Mouse (Mus musculus): ENCODE measurements around the gene Rfesd. TPM values are rescaled to one million over a fixed set of nuclear protein-coding genes. Genes with fewer than 3 reads are reported as not detected.

The Rfesd gene
- polyA plus RNA-seq (2015; fragmentation: Nextera tagmentation; extraction: Ambion mirVana) = 19.8 and 23.5 TPM in 2 replicates

DNA sequence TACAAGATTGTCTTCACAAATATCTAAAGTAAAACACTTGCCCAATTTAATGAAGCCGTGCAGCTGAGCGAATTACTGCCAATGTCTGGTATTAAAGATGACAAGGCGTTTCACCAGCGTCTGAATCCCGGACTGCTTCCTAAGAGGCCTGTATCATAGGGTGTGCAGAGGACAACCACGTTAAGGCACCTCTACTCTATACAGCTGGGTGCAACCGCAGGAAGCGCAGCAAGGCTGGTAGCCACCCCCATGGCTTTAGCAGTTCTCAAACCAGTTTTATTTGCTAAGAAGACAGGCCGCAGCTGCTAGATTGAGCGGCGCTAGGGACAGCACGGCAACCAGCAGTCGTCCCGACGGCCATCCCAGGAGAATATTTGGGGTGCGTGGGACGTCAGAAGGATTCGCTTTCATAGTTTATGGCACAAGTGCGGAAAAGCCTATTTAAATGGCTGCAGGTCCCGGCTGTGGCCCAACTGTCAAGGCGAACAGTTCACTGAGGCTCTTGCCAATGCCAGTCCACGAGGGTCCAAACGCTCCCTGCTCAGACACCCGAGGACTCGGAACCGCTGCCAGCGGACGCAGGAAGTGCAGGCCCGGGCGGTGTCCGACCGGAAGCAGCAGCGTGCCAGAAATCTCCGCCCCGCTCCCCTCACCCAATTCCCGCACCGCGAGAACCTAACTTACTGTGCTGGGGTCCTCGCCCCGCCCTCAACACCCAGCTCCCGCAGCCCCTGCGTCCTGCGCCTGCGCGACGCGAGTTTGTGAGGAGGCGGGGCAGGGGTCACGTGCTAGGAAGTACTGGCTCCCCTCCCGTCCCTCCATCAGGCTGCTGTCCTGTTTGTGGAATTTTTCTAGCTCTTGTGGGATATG lies at the start of gene Rfesd:
Gene Rfesd, minus strand, starts transcription at position 746 of the 870 bp plus-strand sequence.
- Histone ChIP-seq H3K4me3 (replicated peaks; ENCODE audit: low read length) (peak within 1 kb of the TSS; percentile 85), H3K4me2 (ENCODE audit: low read depth, low read length) (peak within 1 kb of the TSS; percentile 73), H3K9me3 (replicated peaks; ENCODE audit: control insufficient read depth, low read length) (no peaks in the 10 kb centered on the region), H3K27me3 (ENCODE audit: control insufficient read depth, insufficient read depth, low read length) (no peaks in the 10 kb centered on the region), H3K4me1 (ENCODE audit: control insufficient read depth, insufficient read depth, low read length) (peaks cover 5% of the 10 kb centered on the region), H3K36me3 (ENCODE audit: control insufficient read depth, insufficient read depth, low read length) (no peaks in the 10 kb centered on the region), H3K27ac (ENCODE audit: low read length) (peak within 1 kb of the TSS; percentile 98), H3K9ac (ENCODE audit: low read length) (peak within 1 kb of the TSS; percentile 95)
- WGBS = under 1% methylated on average over 50 of the region's 50 CpGs
- peak; percentile 100 for ATAC-seq (ENCODE audit: insufficient read depth, low FRiP score)

DNA sequence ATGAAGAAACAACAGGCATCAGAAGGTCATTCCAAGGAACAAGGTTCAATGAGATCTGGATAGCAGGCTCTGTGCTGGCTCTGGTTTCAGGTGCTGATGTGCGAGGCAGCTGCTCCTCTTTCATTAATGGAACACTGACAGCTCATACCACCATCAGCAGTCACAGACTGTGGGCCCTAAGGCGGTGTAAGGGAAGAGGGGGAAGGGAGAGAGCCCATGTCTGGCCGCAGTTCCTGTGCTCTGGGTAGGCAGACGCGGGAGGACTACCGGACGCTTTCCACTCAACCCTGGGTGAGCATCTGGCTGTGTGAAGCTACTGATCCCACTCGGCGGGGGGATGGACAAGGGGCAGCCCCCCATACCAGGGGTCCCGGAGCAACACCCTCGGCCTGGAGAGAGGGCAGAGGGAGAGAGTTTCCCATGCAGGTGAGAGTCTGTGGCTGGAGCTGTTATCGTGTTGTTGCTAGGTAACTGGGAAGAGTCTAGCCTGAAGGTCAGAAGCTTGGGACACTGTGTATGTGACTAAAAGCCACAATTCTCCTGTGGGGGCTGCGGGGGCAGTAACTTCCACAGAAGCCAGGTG lies 45.9 kb upstream of the Rfesd start:
- H3K9me3 ChIP-seq (replicated peaks; ENCODE audit: control insufficient read depth, low read length) = no peaks in the 10 kb centered on the region
- H3K27me3 ChIP-seq (ENCODE audit: control insufficient read depth, insufficient read depth, low read length) = no peaks in the 10 kb centered on the region
- H3K4me2 ChIP-seq (ENCODE audit: low read depth, low read length) = no peak overlapping the region
- H3K4me1 ChIP-seq (ENCODE audit: control insufficient read depth, insufficient read depth, low read length) = no peaks in the 10 kb centered on the region
- no peak for ATAC-seq (ENCODE audit: insufficient read depth, low FRiP score)
- WGBS = 78% methylated on average over 13 of the region's 13 CpGs
- peaks cover 3% of the 10 kb centered on the region; the same call in 1 of the 2 replicates for H3K36me3 ChIP-seq (ENCODE audit: control insufficient read depth, insufficient read depth, low read length)
- no peak overlapping the region for H3K9ac ChIP-seq (ENCODE audit: low read length)
- H3K27ac ChIP-seq (ENCODE audit: low read length) = no peak overlapping the region
- H3K4me3 ChIP-seq (replicated peaks; ENCODE audit: low read length) = no peak overlapping the region

DNA sequence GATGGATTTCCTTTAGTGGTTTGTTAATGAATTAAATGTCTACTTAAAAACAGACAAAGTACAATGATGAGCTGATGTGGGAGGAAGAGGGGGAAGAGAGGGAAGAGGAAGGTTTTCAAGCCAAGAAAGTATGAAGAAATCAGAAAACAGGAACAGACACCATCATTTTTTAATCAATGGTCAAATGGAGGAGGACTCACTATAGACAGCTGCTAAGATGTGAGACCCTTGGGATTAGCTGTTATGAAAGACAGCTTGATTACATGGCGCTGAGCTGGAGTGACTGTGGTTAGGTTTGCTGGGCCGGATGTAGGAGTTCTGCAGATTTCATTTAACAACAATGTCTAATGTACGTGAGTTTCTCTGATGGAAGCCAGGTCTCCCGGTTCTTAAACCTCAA lies 45.0 kb upstream of the Rfesd start:
- H3K9ac ChIP-seq (ENCODE audit: low read length) = no peak overlapping the region
- H3K36me3 ChIP-seq (ENCODE audit: control insufficient read depth, insufficient read depth, low read length) = peaks cover 3% of the 10 kb centered on the region; the same call in 1 of the 2 replicates
- no peak overlapping the region for H3K4me2 ChIP-seq (ENCODE audit: low read depth, low read length)
- 87% methylated on average over 4 of the region's 4 CpGs for WGBS
- H3K4me1 ChIP-seq (ENCODE audit: control insufficient read depth, insufficient read depth, low read length) = no peaks in the 10 kb centered on the region
- H3K9me3 ChIP-seq (replicated peaks; ENCODE audit: control insufficient read depth, low read length) = no peaks in the 10 kb centered on the region
- H3K4me3 ChIP-seq (replicated peaks; ENCODE audit: low read length) = no peak overlapping the region
- H3K27me3 ChIP-seq (ENCODE audit: control insufficient read depth, insufficient read depth, low read length) = no peaks in the 10 kb centered on the region
- H3K27ac ChIP-seq (ENCODE audit: low read length) = no peak overlapping the region
- ATAC-seq (ENCODE audit: insufficient read depth, low FRiP score) = no peak

DNA sequence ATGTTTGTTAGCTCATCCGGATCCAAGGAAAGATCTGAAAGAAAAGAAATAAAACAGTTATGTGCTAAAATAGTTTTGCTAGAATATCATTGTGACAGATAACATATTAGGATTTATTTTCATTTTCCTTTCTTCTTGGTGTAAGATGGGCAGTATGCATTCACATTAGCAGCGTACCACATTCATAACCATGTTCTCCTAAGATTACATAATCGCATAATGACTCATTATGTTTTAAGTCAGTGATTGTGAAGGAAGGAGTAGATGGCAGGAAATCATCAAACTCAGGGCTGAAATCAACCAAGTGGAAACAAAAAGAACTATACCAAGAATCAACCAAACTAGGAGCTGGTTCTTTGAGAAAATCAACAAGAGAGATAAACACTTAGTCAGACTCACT lies 44.0 kb upstream of the Rfesd start:
- H3K4me2 ChIP-seq (ENCODE audit: low read depth, low read length) = no peak overlapping the region
- H3K9me3 ChIP-seq (replicated peaks; ENCODE audit: control insufficient read depth, low read length) = no peaks in the 10 kb centered on the region
- no peak overlapping the region for H3K9ac ChIP-seq (ENCODE audit: low read length)
- no peak overlapping the region for H3K27ac ChIP-seq (ENCODE audit: low read length)
- H3K4me3 ChIP-seq (replicated peaks; ENCODE audit: low read length) = no peak overlapping the region
- H3K27me3 ChIP-seq (ENCODE audit: control insufficient read depth, insufficient read depth, low read length) = peaks cover 5% of the 10 kb centered on the region; the same call in 1 of the 2 replicates
- H3K4me1 ChIP-seq (ENCODE audit: control insufficient read depth, insufficient read depth, low read length) = no peaks in the 10 kb centered on the region
- WGBS = 91% methylated on average over 3 of the region's 3 CpGs
- peaks cover 3% of the 10 kb centered on the region; the same call in 1 of the 2 replicates for H3K36me3 ChIP-seq (ENCODE audit: control insufficient read depth, insufficient read depth, low read length)
- ATAC-seq (ENCODE audit: insufficient read depth, low FRiP score) = no peak

DNA sequence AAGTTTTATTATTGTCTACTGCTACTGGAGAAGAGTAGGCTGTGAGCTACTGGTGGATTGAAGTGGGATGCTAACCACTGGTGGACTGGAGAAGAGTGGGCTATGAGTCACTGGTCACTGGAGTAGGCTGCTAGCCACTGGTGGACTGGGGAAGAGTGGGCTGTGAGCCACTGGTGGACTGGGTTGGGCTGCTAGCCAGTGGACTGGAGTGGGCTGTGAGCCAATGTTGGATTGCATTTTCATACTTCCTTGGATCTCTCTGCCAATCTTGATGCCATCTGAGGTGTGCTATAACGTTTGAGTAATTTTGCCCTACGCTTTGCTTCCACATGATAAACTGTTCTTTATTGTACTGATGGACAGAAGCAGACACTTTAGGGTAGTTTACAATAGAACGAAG lies 43.6 kb upstream of the Rfesd start:
- 83% methylated on average over 3 of the region's 3 CpGs for WGBS
- H3K9me3 ChIP-seq (replicated peaks; ENCODE audit: control insufficient read depth, low read length) = no peaks in the 10 kb centered on the region
- no peak overlapping the region for H3K4me3 ChIP-seq (replicated peaks; ENCODE audit: low read length)
- peaks cover 9% of the 10 kb centered on the region; the same call in 1 of the 2 replicates for H3K27me3 ChIP-seq (ENCODE audit: control insufficient read depth, insufficient read depth, low read length)
- H3K36me3 ChIP-seq (ENCODE audit: control insufficient read depth, insufficient read depth, low read length) = peaks cover 3% of the 10 kb centered on the region; the same call in 1 of the 2 replicates
- H3K27ac ChIP-seq (ENCODE audit: low read length) = no peak overlapping the region
- ATAC-seq (ENCODE audit: insufficient read depth, low FRiP score) = no peak
- no peak overlapping the region for H3K4me2 ChIP-seq (ENCODE audit: low read depth, low read length)
- H3K4me1 ChIP-seq (ENCODE audit: control insufficient read depth, insufficient read depth, low read length) = no peaks in the 10 kb centered on the region
- no peak overlapping the region for H3K9ac ChIP-seq (ENCODE audit: low read length)

DNA sequence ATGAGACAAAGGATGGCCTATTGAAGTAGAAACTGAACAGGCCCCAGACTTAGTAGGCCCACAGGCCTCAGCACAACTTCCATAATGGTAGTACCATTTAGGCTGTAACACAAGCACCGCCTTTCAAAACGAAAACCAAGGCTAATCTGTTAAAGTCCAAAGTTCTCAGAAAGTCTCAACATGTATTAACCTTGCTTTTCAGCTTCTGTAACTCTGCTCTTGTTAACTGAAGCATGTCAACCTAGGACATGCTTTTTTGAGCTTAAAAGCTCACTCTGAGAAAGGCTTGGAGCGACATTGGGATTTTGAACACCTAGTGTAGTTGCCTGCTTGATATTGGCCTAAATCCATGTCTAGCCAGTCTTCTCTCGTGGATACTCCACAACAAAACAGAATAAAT lies 41.1 kb upstream of the Rfesd start:
- no peak for ATAC-seq (ENCODE audit: insufficient read depth, low FRiP score)
- Histone ChIP-seq H3K27me3 (ENCODE audit: control insufficient read depth, insufficient read depth, low read length) (peaks cover 32% of the 10 kb centered on the region), H3K36me3 (ENCODE audit: control insufficient read depth, insufficient read depth, low read length) (peaks cover 3% of the 10 kb centered on the region; the same call in 1 of the 2 replicates), H3K4me3 (replicated peaks; ENCODE audit: low read length) (no peak overlapping the region), H3K9ac (ENCODE audit: low read length) (no peak overlapping the region), H3K4me2 (ENCODE audit: low read depth, low read length) (no peak overlapping the region), H3K9me3 (replicated peaks; ENCODE audit: control insufficient read depth, low read length) (no peaks in the 10 kb centered on the region), H3K4me1 (ENCODE audit: control insufficient read depth, insufficient read depth, low read length) (peaks cover 13% of the 10 kb centered on the region), H3K27ac (ENCODE audit: low read length) (no peak overlapping the region)
- WGBS = 89% methylated on average over 4 of the region's 4 CpGs

DNA sequence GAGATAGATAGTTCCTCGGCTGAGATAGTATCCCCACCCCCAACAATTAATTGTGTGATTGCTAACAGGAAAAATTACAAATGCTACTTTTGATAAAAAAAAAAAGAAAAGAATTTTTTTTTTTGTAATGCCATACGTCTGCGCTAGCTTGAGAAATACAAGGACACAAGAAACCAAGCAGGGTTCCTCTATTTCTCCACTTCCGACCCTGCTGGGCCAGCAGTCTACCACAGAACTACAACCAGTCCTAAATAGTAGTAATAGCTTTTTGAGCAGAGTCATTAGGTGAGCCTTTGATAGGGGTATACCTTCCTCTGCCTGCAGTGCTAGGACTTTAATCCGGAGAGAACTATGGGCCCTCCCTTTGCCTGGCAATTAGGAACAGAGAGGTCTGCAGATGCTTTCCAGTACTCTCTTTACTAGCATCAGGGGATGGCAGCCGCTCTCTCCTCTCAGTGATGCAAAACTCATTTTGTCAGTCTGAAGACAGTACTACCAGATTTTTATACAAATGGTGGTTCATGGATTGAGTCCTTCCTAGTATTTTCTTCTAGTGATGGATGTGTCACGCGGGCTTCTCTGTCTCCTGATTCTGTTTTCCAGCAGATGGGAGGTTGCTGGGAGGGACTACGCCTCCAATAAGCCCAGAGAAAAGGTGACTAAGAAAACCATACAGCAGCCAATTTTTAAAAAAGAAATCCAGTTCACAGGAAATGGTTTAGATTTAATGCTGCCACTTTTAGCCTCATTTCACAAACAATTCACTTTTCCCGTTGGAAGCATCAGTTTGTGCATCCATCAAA lies 38.9 kb upstream of the Rfesd start:
- Histone ChIP-seq H3K27ac (ENCODE audit: low read length) (no peak overlapping the region), H3K4me3 (replicated peaks; ENCODE audit: low read length) (no peak overlapping the region), H3K9ac (ENCODE audit: low read length) (no peak overlapping the region), H3K27me3 (ENCODE audit: control insufficient read depth, insufficient read depth, low read length) (peaks cover 41% of the 10 kb centered on the region), H3K36me3 (ENCODE audit: control insufficient read depth, insufficient read depth, low read length) (no peaks in the 10 kb centered on the region), H3K4me1 (ENCODE audit: control insufficient read depth, insufficient read depth, low read length) (peaks cover 13% of the 10 kb centered on the region), H3K4me2 (ENCODE audit: low read depth, low read length) (no peak overlapping the region), H3K9me3 (replicated peaks; ENCODE audit: control insufficient read depth, low read length) (no peaks in the 10 kb centered on the region)
- 65% methylated on average over 10 of the region's 10 CpGs for WGBS
- no peak for ATAC-seq (ENCODE audit: insufficient read depth, low FRiP score)

DNA sequence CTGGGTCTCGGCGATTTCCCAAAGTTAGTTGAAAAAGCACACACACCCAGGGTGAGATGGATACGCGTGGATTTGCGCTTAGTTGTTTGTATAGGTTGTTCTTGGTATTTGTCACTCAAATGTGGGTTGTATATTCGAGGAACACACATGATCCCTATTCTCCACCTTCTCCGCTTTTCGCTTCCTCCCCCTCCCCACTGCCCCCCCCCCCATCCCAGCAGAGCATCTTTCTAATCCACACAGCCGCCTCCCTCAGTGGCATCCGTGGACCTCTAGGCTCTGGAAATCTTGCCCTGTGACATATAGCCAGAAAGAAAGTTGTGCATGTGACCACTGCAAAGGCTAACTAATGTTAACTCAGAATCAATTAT lies 38.4 kb upstream of the Rfesd start, which contains the start of gene Gpr150:
Gene Gpr150, minus strand, starts transcription at position 101 of the 371 bp plus-strand sequence.
- Histone ChIP-seq H3K4me2 (ENCODE audit: low read depth, low read length) (peak within 1 kb of the TSS; percentile 93), H3K27ac (ENCODE audit: low read length) (no peak within 1 kb of the TSS), H3K36me3 (ENCODE audit: control insufficient read depth, insufficient read depth, low read length) (no peaks in the 10 kb centered on the region), H3K9ac (ENCODE audit: low read length) (peak within 1 kb of the TSS; percentile 56), H3K4me3 (replicated peaks; ENCODE audit: low read length) (peak within 1 kb of the TSS; percentile 54), H3K9me3 (replicated peaks; ENCODE audit: control insufficient read depth, low read length) (no peaks in the 10 kb centered on the region), H3K27me3 (ENCODE audit: control insufficient read depth, insufficient read depth, low read length) (peaks cover 41% of the 10 kb centered on the region), H3K4me1 (ENCODE audit: control insufficient read depth, insufficient read depth, low read length) (peaks cover 13% of the 10 kb centered on the region)
- no peak for ATAC-seq (ENCODE audit: insufficient read depth, low FRiP score)
- whole genome bisulfite sequencing = 14% methylated on average over 10 of the region's 10 CpGs

All from stomach, embryonic 16.5 days (tissue).